Mouse (Mus musculus) B cell, adult 2 months (primary cell): ENCODE results near the gene Hrc.
"Not testable (repeated sequence)": the region's sequence is repeated elsewhere in the genome, so short reads cannot be mapped to it uniquely, and the experiment has no call there.

Experiments
- DNase-seq, 2 experiments: peaks; one replicate each; pipeline ENCODE4 v3.0.0; 2022

Gene Hrc

GRCm38 (mm10) chr7:45334605-45335004 lies 485 bp upstream of the Hrc start:
- DNase-seq = no peak

- DNase-seq = no peak
Measured at GRCm38 (mm10) chr7:45336319-45336718, 1.2 kb downstream of the Hrc start.

DNA sequence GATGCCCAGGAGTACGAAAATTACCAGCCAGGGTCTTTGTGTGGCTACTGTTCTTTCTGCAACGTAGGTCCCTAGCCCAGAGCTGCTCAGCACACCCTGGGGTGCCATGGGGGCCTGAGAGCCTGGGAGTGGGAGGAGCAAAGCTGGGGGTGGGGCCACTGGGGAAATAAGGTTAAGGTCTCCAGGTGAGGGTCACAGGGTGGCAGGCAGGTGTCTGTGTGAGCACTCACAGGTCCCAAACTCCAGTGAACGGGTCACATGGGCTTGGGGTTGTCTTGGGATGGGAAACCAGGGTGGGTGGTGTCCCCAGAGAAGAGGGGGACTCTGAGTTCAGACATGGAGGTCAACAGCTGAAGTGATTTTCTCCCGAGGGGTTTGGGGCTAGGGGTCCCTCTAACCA lies 2.4 kb downstream of the Hrc start:
- peak in 1 of 2 experiments; percentile 12 for DNase-seq

DNA sequence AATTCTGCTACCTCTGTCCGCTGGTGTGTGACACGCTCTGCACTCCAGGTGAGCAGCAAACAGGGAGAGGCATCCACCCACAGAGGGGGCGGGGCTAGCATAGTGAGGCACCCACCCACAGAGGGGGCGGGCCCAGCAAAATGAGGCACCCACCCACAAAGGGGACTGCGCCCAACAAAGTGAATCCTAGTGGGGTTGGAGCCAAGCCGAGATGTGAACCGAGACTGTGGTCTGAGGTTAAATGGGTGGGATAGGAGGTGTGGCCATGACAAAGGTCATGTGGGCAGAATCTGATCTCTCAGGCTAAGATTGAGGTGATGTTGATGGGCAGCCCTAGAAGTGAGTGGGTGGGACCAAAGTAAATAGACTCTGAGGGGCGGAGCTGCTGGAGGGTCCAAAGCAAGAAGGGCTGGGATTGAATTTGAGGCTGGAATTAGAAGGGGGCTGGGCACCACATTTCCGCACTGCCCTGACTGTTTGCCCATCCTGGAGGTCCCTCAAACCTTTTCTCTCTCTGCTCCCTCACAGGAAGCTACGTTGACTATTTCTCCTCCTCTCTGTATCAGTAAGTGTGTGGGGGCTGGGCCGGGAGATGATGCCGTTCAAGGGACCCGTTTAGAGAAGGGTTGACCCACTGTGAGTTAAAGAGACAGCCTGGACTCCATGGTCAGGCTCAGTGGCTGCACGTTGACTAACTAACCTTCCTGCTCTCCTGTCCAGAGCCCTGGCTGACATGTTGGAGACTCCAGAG lies 3.2 kb downstream of the Hrc start:
- peak; percentile 56 for DNase-seq

DNA sequence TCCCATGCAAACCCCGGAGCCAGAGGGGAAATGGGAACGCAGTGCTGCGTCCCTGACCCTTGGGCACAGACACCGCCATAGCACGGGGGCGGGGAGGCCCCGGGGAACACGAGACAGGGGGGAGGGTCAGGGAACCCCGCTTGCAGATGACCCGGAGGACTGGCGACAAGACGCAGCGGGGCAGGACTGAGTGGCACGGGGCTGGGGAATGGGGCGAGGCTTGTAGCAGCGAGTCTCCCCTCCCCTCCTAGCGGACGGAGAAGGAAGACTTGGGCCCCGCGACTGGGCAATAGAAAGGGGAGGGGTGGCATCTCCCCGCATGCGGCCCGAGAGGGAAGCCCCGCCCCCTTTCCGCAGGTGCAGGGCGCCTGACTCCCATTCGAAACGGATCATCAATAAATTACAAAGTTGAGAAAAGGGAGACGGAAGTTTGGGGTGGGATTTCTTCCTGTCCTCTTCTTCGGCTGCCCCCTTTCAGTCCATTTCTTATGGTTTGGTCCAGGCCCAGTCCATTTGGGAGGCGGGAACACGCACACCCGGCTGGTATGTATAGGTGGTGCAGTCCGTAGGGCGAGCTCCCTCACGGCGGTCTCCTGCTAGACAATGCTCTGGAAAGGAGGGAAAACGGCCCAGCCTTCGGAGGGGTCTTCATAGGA lies 4.4 kb downstream of the Hrc start:
- DNase-seq = peak; percentile 65 to 66

DNA sequence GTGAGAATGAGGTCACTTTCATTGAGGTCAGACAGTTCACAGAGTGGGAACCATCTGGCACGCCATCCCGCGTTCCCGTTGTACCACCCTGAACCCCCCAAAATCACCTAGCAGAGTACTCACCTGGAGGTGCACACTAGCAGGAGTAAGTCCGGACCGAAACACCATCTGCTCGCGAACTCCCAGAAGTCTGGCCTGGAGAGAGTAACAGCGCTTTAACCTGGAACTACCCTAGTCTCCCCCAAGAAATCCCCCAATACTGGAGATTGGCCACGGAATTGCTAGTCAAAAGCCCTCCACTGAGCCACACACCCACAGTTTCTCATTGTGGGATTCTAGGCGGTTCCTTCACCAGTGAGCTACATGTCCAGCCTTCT lies 5.0 kb downstream of the Hrc start:
- no peak for DNase-seq

DNA sequence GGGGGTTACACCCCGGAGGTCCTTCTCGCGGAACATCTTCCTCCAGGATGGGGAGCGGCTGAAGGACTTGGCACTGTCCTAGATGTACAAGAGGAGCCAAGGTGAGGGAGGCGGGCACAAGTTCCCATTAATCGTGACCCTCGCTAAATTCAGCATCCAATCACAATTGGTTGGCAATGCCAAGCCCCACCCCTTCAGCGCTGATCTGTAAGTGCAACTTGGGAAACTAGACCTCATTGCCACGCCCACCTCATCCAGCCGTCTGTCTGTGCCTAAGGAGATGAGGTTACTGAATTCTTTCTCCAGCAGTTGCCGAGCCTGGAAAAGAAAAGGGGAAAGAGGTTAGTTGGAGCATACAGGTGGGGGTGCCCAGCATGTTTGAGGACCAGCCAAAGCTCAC lies 5.6 kb downstream of the Hrc start:
- DNase-seq = peak; percentile 26 to 36

DNA sequence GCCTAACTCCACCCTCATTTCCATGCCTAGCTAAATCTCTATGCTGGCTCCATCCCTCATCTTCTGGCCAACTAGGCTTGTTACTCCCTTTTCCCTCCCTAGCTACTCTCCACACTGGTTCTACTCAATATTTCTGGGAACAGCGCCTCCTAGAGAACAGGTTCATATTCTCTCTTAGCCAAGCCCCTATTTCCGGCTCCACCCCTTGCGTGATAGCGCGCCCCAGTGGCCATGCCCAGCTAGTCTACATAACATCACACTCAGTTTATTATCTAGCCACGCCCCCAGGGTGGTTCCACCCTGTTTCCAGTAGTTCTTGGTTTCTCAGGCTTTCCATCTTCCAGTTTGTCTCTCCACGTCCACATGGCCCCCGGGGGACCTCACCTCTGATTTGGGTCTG lies 6.2 kb downstream of the Hrc start:
- peak; percentile 89 to 94 for DNase-seq

DNA sequence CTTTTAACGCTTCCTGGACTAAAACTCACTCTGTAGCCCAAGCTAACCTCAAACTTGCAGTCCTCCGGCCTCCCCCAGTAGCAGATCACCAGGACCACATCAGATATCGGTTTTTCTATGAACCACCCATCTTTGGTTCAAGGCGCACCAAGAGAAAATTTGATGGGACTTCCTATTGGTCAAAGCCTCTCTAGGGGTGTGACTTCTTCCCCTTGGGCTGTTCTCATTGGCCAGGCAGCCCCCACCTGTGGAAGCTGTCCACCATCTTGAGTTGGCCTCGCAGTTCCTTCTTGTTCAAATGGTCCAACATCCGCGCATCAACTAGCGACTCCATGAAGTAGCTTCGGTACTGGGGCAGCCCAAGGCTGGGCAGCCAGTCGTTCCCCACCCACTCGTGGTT lies 7.0 kb downstream of the Hrc start:
- DNase-seq = no peak

GRCm38 (mm10) chr7:45343543-45343942 lies 8.5 kb downstream of the Hrc start:
- DNase-seq = peak; percentile 44 to 55

GRCm38 (mm10) chr7:45346905-45347304 lies 11.8 kb downstream of the Hrc start:
- DNase-seq = no peak

DNA sequence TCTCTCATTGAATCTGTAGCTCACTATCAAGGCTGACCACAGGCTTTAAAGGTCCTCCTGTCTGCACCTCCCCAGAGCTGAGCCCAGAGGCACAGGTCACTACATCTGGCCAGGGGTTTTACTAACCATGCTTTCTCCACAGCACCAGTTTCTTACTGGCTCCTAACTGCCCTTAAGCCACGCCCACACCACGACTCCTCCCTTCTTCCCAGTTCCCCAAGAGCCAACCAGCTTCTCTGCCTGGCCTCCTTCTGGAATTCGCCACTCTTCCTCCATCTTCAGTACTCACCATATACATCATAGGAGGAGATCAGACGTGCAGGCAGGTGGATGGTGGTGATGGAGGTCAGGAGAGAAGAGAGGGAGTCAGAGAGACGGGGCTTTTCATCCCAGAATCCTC lies 18.0 kb downstream of the Hrc start:
- no peak for DNase-seq

DNA sequence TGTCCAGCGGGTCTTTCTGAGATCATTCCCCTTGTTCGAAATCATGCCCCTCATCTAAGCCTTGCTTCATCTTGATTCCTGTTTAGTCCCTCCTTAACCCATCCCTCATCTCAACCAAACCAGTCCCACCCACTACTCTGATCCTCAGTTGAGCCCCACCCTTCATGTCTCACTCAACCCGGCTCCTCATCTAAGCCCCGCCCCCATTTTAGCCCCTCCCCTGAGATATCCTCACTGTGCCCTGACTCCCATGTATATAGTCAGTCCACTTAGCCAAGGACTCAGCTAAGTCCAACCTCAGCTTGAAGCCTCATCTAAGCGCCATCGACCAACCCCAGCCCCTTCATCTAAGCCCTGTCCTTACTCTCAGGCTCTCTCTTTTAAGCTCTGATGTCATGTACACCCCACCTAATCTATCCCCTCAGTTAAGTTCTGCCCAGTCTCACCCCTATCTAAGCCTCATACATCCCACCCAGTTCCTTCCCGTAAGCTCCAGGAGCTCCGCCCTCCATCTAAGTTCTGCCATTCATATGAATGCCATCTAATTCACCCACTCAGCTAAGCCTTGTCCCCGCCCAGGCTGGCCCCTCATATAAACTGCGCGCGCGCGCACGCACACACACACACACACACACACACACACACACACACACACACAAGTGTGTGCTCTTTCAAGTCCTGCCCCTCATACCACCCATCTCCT lies 20.4 kb downstream of the Hrc start:
- no peak for DNase-seq

DNA sequence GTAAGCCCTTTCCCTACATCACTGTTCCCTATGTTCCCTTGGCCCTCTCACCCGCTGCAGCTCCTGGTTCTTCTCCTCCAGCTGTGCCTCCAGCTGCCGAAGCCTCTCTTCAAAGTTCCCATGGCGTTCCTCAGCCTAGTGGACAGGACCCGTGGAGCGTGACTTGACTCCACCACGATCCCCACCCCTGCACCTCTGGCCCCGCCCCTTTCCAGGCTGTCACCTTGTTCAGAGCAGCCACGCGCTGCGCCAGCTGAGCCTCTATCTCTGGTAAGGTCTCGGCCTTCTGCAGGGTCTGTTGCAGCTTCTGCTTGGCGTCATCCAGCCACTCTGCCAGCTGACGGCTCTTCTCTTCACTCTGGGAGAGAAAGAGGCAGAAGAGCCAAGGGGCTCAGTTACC lies 21.0 kb downstream of the Hrc start:
- DNase-seq = no peak

- DNase-seq = not testable (repeated sequence)
Measured at GRCm38 (mm10) chr7:45359081-45359480, 24.0 kb downstream of the Hrc start.

GRCm38 (mm10) chr7:45360404-45361125 lies 25.5 kb downstream of the Hrc start:
- peak; percentile 41 to 51 for DNase-seq

DNA sequence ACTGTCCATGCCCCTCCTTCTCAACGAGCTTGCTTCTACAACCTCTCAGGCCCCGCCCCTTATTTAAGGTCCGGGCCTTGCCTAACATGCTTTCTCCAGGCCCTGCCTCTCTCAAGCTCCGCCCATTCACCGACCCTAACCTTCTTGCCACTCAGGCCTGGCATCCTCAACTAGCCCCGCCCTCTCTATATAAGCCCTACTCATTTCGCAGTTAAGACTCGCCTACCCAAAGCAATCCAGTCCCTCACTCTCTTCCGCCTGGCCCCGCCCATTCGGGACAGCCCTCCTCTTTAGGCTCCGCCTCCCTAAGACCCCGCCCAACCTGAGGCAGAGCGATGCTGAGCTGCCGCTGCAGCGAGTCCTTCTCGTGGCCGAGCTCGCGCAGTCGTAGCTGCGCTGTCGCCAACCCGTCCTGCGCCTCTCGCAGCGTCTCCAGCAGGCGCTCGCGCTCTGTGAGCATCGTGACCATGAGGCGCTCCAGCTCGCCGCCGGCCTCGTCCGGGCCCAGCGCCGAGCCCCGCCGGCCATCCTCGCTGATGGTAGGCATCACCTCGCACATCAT lies 26.2 kb downstream of the Hrc start:
- DNase-seq = peak; percentile 92

DNA sequence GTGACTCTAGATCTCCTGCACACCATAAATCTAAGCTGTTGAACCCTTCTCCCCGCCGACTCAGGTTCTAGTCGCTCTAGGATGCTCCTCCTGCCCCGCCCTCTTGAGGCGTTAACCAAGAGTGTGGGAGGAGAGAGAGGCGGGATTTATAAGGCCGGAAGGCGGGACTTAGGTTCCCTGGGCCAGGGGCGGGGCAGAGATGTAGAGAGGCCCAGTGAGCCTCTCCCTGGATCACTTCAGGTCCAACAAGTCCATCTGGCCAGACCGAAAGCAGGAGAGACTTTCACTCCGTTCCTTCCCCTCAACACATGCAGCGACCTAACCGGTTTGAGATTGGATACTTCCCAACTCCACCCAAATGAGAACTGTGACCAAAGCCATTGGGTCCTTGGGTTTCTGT lies 27.7 kb downstream of the Hrc start:
- peak; percentile 77 to 79 for DNase-seq

DNA sequence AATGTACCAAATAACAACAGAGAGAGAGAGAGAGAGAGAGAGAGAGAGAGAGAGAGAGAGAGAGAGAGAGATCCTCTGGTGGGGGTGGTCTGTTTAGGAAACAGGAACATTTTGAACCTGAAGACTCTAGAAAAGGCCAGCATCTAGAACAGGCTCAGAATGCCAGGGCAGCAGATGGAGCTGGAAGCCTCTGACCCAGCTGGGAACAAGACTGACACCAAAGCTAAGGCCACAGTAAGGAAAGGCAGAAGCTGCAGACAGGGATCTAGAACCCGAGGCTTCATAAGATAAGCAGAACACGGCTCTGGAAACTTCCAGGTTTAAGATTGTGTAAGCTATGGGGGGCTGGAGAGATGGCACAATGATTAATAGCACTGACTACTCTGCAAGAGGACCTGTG lies 28.9 kb downstream of the Hrc start:
- no peak for DNase-seq

DNA sequence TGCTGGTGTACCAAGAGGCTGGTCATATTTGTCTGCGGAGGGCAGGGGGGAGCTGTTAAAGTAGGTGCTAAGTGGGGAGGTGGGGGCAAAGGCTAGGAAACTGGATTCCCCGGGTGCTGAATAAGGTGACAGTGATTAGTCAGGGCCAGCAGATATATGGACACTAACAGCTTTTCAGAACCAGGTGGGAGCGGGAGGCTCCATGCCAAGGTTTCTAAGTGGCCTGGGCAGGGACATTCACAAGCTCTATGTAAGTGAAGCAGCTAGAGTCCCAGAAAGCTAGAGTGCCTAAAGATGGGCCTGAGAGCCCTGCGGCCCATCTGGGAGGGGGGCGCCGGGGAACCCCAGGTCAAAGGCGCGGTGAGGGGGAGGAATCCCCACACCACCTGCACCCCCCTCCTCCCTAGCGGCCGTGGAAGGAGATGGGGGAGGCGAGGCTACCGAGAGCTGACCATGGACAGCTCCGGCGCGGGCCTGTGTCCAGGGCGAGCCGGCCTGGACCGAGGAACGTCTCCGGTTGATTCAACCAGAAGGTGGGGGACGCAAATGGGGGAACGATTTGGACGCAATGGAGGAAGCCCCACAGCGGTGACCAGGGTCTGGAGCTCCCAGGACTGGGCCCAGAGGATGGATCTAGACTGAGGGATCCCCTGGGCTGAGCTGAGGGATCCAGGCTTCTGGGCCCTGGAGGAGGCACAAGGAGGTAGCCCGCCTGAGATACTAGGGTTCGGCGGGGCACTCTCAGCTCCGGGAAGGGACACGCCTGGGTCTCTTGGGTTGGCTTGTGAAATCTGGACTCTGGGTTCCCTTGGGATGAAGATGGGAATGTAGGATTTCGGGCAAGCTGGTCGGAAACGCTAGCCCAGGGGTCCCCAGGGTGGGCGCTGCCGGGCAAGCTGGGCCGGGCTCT lies 30.9 kb downstream of the Hrc start:
- DNase-seq = no peak

DNA sequence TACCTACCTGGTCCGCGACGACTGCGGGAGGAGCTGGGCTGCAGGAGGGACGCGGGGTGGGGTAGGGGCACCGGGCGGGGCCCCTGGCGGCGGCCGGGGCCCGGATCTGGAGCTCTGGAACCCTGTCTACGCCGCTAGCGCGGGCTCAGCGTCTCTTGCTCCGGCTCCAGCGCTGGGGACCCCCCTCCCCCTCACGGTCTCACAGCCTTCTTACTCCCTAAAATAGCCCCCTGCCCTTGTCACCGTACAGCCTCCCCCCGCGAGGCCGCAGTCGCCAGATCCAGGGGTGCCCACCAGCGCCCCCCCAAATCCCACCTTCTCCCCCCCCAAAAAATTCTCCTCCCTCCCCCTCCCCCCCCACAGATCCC lies 31.5 kb downstream of the Hrc start, which contains the start of gene Ppfia3:
Ppfia3 (minus strand) TSS at position 368 of the 368 bp plus-strand sequence.
- no peak for DNase-seq
